Mouse (Mus musculus): ENCODE measurements around the gene Fkbp9.

Fkbp9 gene

GRCm38 (mm10) chr6:56903831-56904230, 72.0 kb downstream of the Fkbp9 start:
- intact Hi-C loops (cut with DNase I): loop anchor here (10.0 kb wide), 1 partner anchor 671 kb away; no protein-coding TSS in a partner anchor

- intact Hi-C loops (cut with DNase I): loop anchor here (10.0 kb wide), 1 partner anchor 670 kb away; no protein-coding TSS in a partner anchor
Measured at GRCm38 (mm10) chr6:56904330-56904729, 72.5 kb downstream of the Fkbp9 start.

GRCm38 (mm10) chr6:56904982-56905381, 73.1 kb downstream of the Fkbp9 start:
- intact Hi-C loops (cut with DNase I): loop anchor here (10.0 kb wide), 1 partner anchor 670 kb away; no protein-coding TSS in a partner anchor

- intact Hi-C loops (cut with DNase I): loop anchor here (10.0 kb wide), 1 partner anchor 669 kb away; no protein-coding TSS in a partner anchor
Measured at GRCm38 (mm10) chr6:56905486-56905885, 73.6 kb downstream of the Fkbp9 start.

DNA sequence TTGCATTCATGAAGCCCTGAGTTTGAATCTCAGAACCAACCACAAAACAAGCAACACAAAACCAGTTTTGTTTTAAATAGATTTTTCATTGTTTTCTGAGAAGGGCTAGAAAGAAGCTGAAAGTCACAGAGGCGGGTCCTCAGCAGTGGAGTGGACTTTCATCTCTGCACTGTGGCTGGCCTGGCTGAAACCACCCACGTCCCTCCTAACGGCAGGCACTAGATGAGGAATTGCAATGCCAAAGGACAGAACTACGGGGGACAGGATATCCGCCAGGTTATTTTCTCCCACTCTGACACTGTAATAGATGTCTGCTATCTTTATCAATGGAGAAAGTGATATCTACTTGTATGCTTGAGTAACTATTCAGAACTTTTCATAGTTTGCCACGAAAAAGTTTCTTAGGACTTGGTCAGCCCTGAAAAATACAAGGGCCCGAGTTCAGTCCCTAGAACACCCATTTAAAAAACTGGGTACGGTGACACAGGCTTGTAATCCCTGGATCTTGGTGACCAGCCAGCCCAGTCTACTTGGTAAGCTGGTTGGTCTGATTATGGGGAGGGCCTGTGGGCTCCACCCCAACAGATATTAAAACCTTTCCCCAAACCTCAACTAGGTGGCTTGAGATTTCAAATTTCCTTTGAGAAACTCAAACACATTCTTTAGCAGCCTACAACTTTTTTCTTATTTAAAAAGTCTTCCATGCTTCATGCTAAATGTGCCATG, 74.4 kb downstream of the Fkbp9 start:
- intact Hi-C loops (cut with DNase I): loop anchor here (10.0 kb wide), 1 partner anchor 669 kb away; no protein-coding TSS in a partner anchor

DNA sequence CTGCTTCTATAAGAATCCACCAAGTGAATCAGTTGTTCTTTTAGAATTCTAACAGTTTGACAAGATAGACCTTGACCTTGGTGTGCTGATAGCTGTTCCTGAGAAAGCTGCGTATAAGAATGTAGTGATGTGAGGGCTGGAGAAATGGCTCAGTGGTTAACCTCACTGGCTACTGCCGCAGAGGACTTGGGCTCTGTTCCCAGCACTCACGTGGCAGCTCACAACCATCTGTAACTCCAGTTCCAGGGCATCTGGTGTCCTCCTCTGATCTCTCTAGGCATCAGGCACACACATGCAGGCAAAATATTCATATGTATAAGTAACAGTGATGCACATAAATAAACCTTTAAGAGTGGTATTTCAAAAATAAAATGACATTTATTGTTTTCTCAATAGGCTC, 76.1 kb downstream of the Fkbp9 start:
- intact Hi-C loops (cut with DNase I): loop anchor here (2.0 to 10.0 kb wide), 2 partner anchors 99 to 667 kb away; no protein-coding TSS in a partner anchor

GRCm38 (mm10) chr6:56908397-56908796, 76.5 kb downstream of the Fkbp9 start:
- intact Hi-C loops (cut with DNase I): loop anchor here (2.0 to 10.0 kb wide), 2 partner anchors 100 to 666 kb away; no protein-coding TSS in a partner anchor

GRCm38 (mm10) chr6:56908912-56909311, 77.1 kb downstream of the Fkbp9 start:
- intact Hi-C loops (cut with DNase I): loop anchor here (2.0 to 10.0 kb wide), 2 partner anchors 100 to 666 kb away; no protein-coding TSS in a partner anchor

- intact Hi-C loops (cut with DNase I): no loop called here
Measured at GRCm38 (mm10) chr6:56910910-56911309, 79.1 kb downstream of the Fkbp9 start.

- intact Hi-C loops (cut with DNase I): no loop called here
Measured at GRCm38 (mm10) chr6:56913092-56913858, 81.4 kb downstream of the Fkbp9 start.

DNA sequence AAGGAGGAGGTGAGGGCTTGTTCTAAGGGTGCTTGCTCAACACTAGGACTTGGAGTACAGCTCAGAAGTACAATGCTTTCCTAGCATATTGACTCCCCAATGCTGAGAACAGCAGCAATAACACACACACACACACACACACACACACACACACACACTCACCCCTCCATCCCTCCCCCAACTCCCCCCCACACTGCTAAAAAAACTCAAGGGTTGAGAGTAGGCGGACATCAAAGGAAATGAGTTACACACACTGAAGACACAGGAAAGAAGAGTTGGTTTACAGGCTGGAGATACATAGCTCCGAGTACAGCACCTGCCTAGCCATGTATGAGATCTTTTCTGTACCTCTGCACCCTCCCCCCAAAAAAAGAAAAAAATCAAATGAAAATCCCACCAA, 84.4 kb downstream of the Fkbp9 start:
- intact Hi-C loops (cut with DNase I): no loop called here

GRCm38 (mm10) chr6:56917578-56918368, 85.9 kb downstream of the Fkbp9 start:
- intact Hi-C loops (cut with DNase I): no loop called here

DNA sequence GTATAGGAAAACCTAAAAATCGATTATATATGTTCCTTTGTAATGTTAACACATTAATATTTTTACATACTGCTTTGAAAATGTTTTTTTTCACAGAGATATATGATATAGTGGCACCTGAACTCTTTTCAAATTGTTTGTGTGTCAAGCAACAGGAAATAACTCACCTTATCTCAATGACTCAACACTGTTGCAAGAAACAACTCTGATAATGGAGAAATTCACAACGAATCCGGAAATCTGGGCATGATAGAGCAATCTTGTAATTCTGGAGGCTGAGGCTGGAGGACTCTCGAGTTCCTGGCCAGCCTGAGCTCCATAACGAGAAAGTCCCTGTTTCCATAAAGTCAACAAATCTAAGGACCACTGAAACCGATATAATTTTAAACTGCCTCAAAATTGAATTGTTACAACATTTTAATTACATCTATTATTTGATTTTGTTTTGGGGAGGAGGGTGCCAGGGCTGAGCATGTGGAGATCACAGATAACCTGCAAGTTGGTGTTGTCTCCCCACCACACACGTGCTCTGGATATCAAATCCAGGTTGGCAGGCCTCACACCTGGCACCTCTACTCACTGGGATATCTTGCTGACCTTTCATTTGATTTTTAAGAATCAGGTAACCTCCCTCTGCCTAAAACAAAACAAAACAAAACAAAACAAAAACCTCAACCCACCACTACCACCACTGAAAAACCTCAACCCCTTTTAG, 87.6 kb downstream of the Fkbp9 start:
- intact Hi-C loops (cut with DNase I): loop anchor here (10.0 kb wide), 1 partner anchor 205 kb away; the partner anchor contains the start of gene Avl9

- intact Hi-C loops (cut with DNase I): loop anchor here (10.0 kb wide), 1 partner anchor 206 kb away; the partner anchor contains the start of gene Avl9
Measured at GRCm38 (mm10) chr6:56920222-56921092, 88.6 kb downstream of the Fkbp9 start.

- intact Hi-C loops (cut with DNase I): loop anchor here (10.0 kb wide), 1 partner anchor 209 kb away; the partner anchor contains the start of gene Avl9
Measured at GRCm38 (mm10) chr6:56923331-56923725, 91.5 kb downstream of the Fkbp9 start.

DNA sequence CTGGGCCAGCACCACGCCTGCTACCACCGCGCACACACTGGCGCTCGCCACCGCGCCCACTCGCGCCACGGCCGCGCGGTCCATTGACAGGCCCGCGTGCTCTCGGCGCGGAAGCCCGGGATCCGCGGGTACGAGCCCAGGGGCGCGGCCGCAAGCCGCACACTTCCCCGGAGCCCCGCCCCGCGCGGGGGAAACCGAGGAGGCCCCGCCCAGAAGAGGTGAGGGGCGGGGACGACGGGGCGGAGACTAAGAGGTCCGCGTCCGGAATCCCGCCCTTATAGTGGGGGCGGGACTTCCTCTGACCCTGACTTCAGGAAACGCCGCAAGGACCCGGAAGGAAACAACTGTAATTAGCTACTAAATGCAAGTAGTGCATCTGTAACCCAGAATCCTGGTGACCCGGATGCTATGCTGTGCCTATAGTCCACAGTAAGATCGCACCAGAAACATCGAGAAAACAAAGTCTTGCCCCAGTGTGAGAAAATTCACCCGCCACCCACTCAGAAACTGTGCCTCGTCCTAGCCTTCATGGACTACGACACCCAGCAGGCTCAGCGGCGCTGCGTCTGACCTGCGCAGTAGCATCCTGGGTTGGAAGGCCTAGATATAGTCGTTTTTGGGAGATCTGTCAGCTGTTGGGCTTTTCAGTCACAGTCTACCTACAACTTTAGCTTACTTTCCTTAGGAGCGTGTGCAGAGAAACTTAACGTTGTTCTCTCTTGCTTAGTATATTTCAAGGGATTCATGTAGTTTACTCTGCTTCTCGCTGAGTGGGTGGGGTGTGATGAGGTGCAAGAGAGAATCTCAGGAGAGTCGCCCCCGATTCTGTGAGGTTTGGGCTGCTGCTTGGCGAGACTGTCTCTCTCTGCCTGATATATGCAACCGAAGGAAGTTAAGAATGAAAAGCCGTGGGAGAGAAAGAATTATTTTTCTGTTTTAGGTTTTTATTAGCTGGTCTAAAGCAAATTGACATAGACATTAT, 92.2 kb downstream of the Fkbp9 start, which contains the start of the genes Nt5c3 and Vmn1r4:
Nt5c3 (minus strand) TSS at position 207 of the 982 bp plus-strand sequence.
Vmn1r4 (plus strand) TSS at position 290 of the 982 bp plus-strand sequence.
- intact Hi-C loops (cut with DNase I): loop anchor here (10.0 kb wide), 1 partner anchor 209 kb away; the partner anchor contains the start of gene Avl9
